Mouse (Mus musculus) kidney, postnatal 25 days (tissue): ENCODE measurements at regions not wholly inside any gene's neighbourhood (a gene's known extent, or its start where the extent isn't known, plus 50 kb on each side); places are given as distances from the start of the nearest gene placed in this dataset.
"Not testable (repeated sequence)": the region's sequence is repeated elsewhere in the genome, so short reads cannot be mapped to it uniquely, and the experiment has no call there.

Experiments
- DNase-seq, 2 experiments: peaks; one replicate each; pipeline ENCODE4 v3.0.0; 2021; ENCODE audit warnings: mixed read lengths in 2 of 2

GRCm38 (mm10) chr8:20122067-20122925 lies 219.1 kb downstream of the Gm31371 start:
- peak; percentile 99 to 100 for DNase-seq

- not testable (repeated sequence) for DNase-seq
Measured at GRCm38 (mm10) chr8:20123545-20123944, 220.4 kb downstream of the Gm31371 start.

- not testable (repeated sequence) for DNase-seq
Measured at GRCm38 (mm10) chr8:20135626-20136025, 227.4 kb downstream of the Gm15319 start.

GRCm38 (mm10) chr8:20145436-20145835 lies 217.6 kb downstream of the Gm15319 start:
- peak; percentile 4 to 33 for DNase-seq

GRCm38 (mm10) chr8:20151317-20152047 lies 211.5 kb downstream of the Gm15319 start:
- DNase-seq = peak in 1 of 2 experiments; percentile 21

GRCm38 (mm10) chr8:20154091-20154490 lies 208.9 kb downstream of the Gm15319 start:
- DNase-seq = peak in 1 of 2 experiments; percentile 27
